Mouse (Mus musculus): ENCODE results near the gene Scp2d1. TPM values are rescaled to one million over a fixed set of nuclear protein-coding genes. Genes with fewer than 3 reads are reported as not detected.

Scp2d1 gene
- polyA plus RNA-seq, 1 experiment = not detected

GRCm38 (mm10) chr2:144783831-144784230 lies 39.6 kb upstream of the Scp2d1 start:
- Histone ChIP-seq H3K4me3 (replicated peaks; ENCODE audit: insufficient read depth, low read depth, low read length) (no peak overlapping the region), H3K27ac (ENCODE audit: insufficient read depth, low read length) (no peak overlapping the region), H3K27me3 (ENCODE audit: control insufficient read depth, insufficient read depth, low read length) (no peaks in the 10 kb centered on the region), H3K4me1 (ENCODE audit: control insufficient read depth, insufficient read depth, low read length) (no peaks in the 10 kb centered on the region)
- WGBS = 96% methylated on average over 6 of the region's 6 CpGs
- DNase-seq = no peak
- TF ChIP-seq POLR2A (IDR thresholded peaks at IDR 0.05; ENCODE audit: borderline replicate concordance, insufficient read depth, low read length) = no peak
- no peak for TF ChIP-seq CTCF (IDR thresholded peaks at IDR 0.05; ENCODE audit: borderline replicate concordance, insufficient read depth, low read depth, low read length)

- Histone ChIP-seq H3K4me3 (replicated peaks; ENCODE audit: insufficient read depth, low read depth, low read length) (no peak overlapping the region), H3K27me3 (ENCODE audit: control insufficient read depth, insufficient read depth, low read length) (no peaks in the 10 kb centered on the region), H3K27ac (ENCODE audit: insufficient read depth, low read length) (no peak overlapping the region), H3K4me1 (ENCODE audit: control insufficient read depth, insufficient read depth, low read length) (no peaks in the 10 kb centered on the region)
- TF ChIP-seq POLR2A (IDR thresholded peaks at IDR 0.05; ENCODE audit: borderline replicate concordance, insufficient read depth, low read length) = no peak
- no peak for TF ChIP-seq CTCF (IDR thresholded peaks at IDR 0.05; ENCODE audit: borderline replicate concordance, insufficient read depth, low read depth, low read length)
- WGBS = 72% methylated on average over 14 of the region's 14 CpGs
- DNase-seq = no peak
These were observed 31.7 kb upstream of the Scp2d1 start for GRCm38 (mm10) chr2:144791671-144792294.

- DNase-seq = no peak
- TF ChIP-seq POLR2A (IDR thresholded peaks at IDR 0.05; ENCODE audit: borderline replicate concordance, insufficient read depth, low read length) (no peak), CTCF (IDR thresholded peaks at IDR 0.05; ENCODE audit: borderline replicate concordance, insufficient read depth, low read depth, low read length) (no peak)
- no peak overlapping the region for H3K4me3 ChIP-seq (replicated peaks; ENCODE audit: insufficient read depth, low read depth, low read length)
- H3K27me3 ChIP-seq (ENCODE audit: control insufficient read depth, insufficient read depth, low read length) = no peaks in the 10 kb centered on the region
- no peak overlapping the region for H3K27ac ChIP-seq (ENCODE audit: insufficient read depth, low read length)
- 79% methylated on average over 8 of the region's 8 CpGs for WGBS
- no peaks in the 10 kb centered on the region for H3K4me1 ChIP-seq (ENCODE audit: control insufficient read depth, insufficient read depth, low read length)
These were observed 25.9 kb upstream of the Scp2d1 start for GRCm38 (mm10) chr2:144797515-144797914.

GRCm38 (mm10) chr2:144807766-144808754 lies 15.4 kb upstream of the Scp2d1 start:
- no peak for TF ChIP-seq CTCF (IDR thresholded peaks at IDR 0.05; ENCODE audit: borderline replicate concordance, insufficient read depth, low read depth, low read length)
- Histone ChIP-seq H3K27ac (ENCODE audit: insufficient read depth, low read length) (no peak overlapping the region), H3K4me3 (replicated peaks; ENCODE audit: insufficient read depth, low read depth, low read length) (no peak overlapping the region)

GRCm38 (mm10) chr2:144828457-144828985 lies 5.1 kb downstream of the Scp2d1 start:
- Histone ChIP-seq H3K27me3 (ENCODE audit: control insufficient read depth, insufficient read depth, low read length) (no peaks in the 10 kb centered on the region), H3K4me3 (replicated peaks; ENCODE audit: insufficient read depth, low read depth, low read length) (no peak overlapping the region), H3K4me1 (ENCODE audit: control insufficient read depth, insufficient read depth, low read length) (no peaks in the 10 kb centered on the region), H3K27ac (ENCODE audit: insufficient read depth, low read length) (no peak overlapping the region; the same call in 1 of the 2 replicates)
- DNase-seq = no peak
- WGBS = 59% methylated on average over 8 of the region's 8 CpGs
- TF ChIP-seq CTCF (IDR thresholded peaks at IDR 0.05; ENCODE audit: borderline replicate concordance, insufficient read depth, low read depth, low read length) (no peak), POLR2A (IDR thresholded peaks at IDR 0.05; ENCODE audit: borderline replicate concordance, insufficient read depth, low read length) (no peak)

More at GRCm38 (mm10) chr2:144807766-144808754, 15.4 kb upstream of the Scp2d1 start:
- no peak for DNase-seq
- WGBS = 60% methylated on average over 15 of the region's 15 CpGs
- H3K27me3 ChIP-seq (ENCODE audit: control insufficient read depth, insufficient read depth, low read length) = no peaks in the 10 kb centered on the region
- H3K4me1 ChIP-seq (ENCODE audit: control insufficient read depth, insufficient read depth, low read length) = no peaks in the 10 kb centered on the region

- TF ChIP-seq POLR2A (IDR thresholded peaks at IDR 0.05; ENCODE audit: borderline replicate concordance, insufficient read depth, low read length) = no peak
- no peak for TF ChIP-seq CTCF (IDR thresholded peaks at IDR 0.05; ENCODE audit: borderline replicate concordance, insufficient read depth, low read depth, low read length)
- WGBS = 95% methylated on average over 5 of the region's 5 CpGs
- Histone ChIP-seq H3K4me1 (ENCODE audit: control insufficient read depth, insufficient read depth, low read length) (no peaks in the 10 kb centered on the region), H3K27ac (ENCODE audit: insufficient read depth, low read length) (no peak overlapping the region), H3K27me3 (ENCODE audit: control insufficient read depth, insufficient read depth, low read length) (no peaks in the 10 kb centered on the region), H3K4me3 (replicated peaks; ENCODE audit: insufficient read depth, low read depth, low read length) (no peak overlapping the region)
- DNase-seq = no peak
These were observed 13.3 kb downstream of the Scp2d1 start for GRCm38 (mm10) chr2:144836667-144837311.

GRCm38 (mm10) chr2:144837312-144837679 lies 13.8 kb downstream of the Scp2d1 start:
- Histone ChIP-seq H3K27ac (ENCODE audit: insufficient read depth, low read length) (no peak overlapping the region), H3K4me1 (ENCODE audit: control insufficient read depth, insufficient read depth, low read length) (no peaks in the 10 kb centered on the region), H3K4me3 (replicated peaks; ENCODE audit: insufficient read depth, low read depth, low read length) (no peak overlapping the region), H3K27me3 (ENCODE audit: control insufficient read depth, insufficient read depth, low read length) (no peaks in the 10 kb centered on the region)
- no peak for TF ChIP-seq CTCF (IDR thresholded peaks at IDR 0.05; ENCODE audit: borderline replicate concordance, insufficient read depth, low read depth, low read length)
- DNase-seq = no peak
- WGBS = 73% methylated on average over 3 of the region's 3 CpGs
